Mouse (Mus musculus): ENCODE results near the gene Yif1a.
"Not testable (repeated sequence)": the region's sequence is repeated elsewhere in the genome, so short reads cannot be mapped to it uniquely, and the experiment has no call there.

Gene Yif1a

GRCm38 (mm10) chr19:5086533-5086932 is 1.8 kb upstream of the Yif1a start:
- not testable (repeated sequence) for DNase-seq

- peak; percentile 93 for DNase-seq
Observed at GRCm38 (mm10) chr19:5089324-5089723, 986 bp downstream of the Yif1a start.

DNA sequence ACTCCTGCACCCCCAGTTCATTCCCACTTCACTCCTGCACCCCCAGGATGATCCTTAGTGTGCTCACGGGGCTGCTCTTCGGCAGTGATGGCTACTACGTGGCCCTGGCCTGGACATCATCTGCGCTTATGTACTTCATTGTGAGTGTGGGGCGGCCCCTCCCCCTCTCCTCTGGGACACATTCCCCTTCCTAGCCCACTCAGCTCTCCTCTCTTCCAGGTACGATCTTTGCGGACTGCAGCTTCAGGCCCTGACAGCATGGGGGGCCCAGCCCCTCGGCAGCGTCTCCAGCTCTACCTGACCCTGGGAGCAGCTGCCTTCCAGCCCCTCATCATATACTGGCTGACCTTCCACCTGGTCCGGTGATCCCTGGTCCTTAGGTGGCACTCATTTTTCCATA is 3.7 kb downstream of the Yif1a start:
- peak; percentile 91 for DNase-seq

DNA sequence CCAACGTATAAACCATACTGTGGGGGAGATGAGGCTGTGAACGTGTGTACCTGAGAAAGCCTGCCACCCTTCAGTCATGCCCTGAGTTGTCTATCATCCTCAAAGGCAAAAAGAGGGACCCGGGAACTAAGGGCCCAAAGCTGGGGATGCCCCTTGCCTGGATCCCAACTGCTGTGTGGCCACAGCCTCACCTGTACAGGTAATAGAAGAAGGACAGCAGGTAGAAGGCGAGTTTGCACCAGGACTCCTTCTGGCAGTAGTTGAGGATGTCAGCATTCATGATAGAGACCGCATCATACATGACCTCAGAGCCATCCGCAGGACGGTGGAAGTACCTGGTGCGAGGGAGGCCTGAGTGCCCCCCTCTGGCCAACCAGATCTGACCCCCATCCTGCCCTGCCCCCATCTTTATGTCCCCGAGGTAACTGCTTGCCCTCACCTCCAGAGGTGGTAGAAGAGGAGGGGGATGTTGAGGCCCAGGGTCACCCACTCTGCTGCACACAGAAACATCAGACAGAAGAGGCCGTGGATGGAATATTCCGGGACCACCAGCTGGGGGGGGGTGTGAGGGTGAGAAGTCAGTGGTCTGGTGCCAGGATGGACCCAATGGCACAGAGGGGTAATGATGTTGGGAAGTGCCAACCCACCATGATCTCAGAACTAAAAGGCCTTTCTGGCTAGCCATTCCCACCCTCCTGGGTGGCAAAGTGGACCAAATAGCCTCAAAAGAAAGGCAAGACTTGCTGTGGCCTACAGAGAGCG is 5.3 kb downstream of the Yif1a start:
- peak; percentile 94 for DNase-seq

DNA sequence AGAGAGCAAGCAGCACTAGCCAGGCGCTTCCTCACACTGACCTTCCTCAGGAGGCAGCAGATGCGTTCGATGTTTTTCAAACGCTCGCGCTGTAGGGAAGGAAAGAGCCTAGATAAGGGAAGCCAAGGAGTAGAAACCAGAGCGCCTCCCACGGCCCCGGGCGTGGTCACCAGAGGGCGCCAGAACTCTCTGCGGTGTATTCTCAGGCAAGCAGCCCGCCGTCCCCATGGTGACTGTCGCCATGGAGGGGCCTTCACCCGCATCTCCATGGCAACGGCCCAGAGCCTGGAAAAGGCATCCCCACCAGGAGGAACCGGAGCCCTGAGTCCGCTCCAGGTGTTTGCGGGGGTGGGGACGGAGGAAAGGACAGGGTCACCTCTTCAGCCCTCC is 5.9 kb downstream of the Yif1a start:
- DNase-seq: peak; percentile 99

- DNase-seq: no peak
Observed at GRCm38 (mm10) chr19:5094746-5095417, 6.5 kb downstream of the Yif1a start.

- no peak for DNase-seq
Observed at GRCm38 (mm10) chr19:5095887-5096474, 7.6 kb downstream of the Yif1a start.

GRCm38 (mm10) chr19:5097521-5098362 is 9.4 kb downstream of the Yif1a start:
- no peak for DNase-seq

DNA sequence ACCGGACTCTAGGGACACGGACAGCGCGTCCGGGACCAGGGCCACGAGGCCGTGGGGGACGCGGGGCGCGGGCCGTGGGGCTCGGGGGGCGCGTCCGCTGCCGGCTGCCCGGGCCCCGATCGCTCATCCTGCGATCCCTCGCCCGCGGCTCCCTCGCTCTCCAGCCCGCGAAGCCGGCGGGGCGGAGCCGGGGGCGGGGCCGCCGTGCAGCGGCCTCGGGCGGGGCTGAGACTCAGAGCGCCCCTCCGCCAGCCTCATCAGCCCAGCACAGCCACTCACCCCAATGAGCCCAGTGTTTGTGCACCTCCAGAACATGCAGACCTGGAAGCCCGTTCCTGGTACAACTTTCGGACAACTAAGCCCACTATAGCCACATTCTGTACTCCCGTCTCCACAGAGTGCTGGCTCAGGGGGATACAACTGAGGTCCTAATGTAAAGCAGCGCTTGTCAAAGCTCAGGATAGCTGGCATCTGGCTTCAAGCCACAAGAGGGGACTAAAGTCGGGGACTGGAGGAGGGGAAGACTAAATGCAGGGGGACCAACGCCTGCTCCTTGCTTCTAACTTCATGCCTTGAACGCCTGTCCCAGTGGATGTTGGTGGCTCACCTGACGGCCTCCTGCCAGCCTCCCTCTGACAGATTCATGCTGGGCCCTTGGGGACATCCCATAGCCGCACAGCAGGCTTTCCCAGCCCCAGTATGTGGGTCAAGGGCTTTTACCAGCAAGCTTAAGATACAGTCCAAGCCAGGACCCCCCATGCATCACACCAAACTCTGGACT is 10.2 kb downstream of the Yif1a start, which contains the start of gene Cnih2:
Gene Cnih2, minus strand, starts transcription at position 159 of the 781 bp plus-strand sequence.
- DNase-seq: peak; percentile 95

- DNase-seq: no peak
Observed at GRCm38 (mm10) chr19:5106074-5106473, 17.7 kb downstream of the Yif1a start.

DNA sequence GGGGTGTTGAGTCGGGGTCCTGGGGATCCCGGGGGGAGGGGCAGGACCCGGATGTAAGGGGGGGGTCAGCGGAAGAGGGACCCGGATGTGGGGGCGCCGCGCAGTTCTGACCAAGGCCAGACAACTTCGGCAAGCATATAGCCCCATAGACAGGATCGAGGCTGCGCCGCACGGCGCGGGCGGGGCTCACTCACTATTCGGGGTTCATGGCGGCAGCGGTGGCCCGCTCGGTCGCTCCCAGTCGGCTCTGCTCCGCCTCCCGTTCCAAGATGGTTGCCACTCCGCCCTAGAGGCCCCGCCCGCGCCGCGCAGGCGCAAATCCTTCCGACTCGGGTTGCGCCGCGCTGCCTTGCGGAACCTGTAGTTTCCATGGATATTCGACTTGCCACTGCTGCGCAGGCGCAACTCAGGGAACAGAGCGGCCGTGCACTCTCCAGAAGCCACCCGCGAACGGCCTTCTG is 18.4 kb downstream of the Yif1a start, which contains the start of gene Rab1b:
Gene Rab1b, minus strand, starts transcription at position 342 of the 461 bp plus-strand sequence.
- DNase-seq: peak; percentile 100

DNA sequence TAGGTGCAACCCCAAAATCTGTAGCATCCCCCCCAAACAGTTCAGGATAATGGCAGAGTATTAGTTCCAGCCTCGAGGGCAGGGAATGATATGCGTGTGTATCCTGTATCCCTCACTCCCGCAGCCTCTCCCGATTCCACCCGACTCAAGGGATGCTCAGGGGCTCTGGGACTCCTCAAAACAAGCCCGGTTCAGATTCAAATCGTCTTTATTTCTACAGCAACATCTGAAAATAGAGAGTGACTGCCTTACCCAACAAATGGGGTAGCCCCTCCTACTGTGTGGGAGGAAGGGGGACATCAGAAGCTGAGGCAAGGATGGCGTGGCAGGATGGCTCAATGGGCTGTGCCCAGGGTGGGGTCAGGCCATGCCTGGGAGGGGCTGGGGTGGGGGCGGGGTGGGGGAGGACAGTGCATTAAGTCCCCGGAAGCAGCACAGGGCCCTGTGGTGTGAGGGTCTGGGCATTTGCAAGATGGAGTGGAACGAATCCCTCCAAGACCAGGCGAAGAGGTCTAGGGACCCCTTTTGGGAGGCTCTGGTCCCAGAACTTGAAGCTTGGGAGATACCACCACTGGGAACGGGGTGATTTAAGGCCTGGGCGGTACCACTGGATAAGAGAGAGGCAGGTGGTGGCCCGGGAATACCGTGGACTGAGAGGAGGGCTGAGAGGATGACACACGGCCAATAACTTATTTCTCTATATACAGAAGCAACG is 19.4 kb downstream of the Yif1a start:
- peak; percentile 96 for DNase-seq

DNA sequence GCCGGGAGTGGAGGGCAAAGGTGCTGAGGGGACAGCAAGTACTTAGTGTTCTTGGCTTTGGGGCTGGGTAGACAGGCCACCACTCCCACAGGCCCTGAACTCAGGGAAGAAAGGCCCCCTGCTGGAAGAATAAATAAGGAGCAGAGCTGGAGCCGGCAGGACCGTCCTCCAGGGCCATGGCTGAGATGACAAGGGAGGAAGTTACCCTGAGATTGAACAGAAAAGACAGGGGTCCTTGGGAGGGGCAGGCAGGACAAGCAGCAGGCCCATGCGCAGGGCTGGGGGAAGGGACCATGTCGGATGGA is 19.9 kb downstream of the Yif1a start:
- DNase-seq: no peak

- DNase-seq: no peak
Observed at GRCm38 (mm10) chr19:5108702-5109101, 20.4 kb downstream of the Yif1a start.

- peak; percentile 94 for DNase-seq
Observed at GRCm38 (mm10) chr19:5109659-5110453, 21.5 kb downstream of the Yif1a start.

- DNase-seq: no peak
Observed at GRCm38 (mm10) chr19:5113783-5114182, 25.4 kb downstream of the Yif1a start.

- DNase-seq: peak; percentile 99
Observed at GRCm38 (mm10) chr19:5117494-5118383, 29.4 kb downstream of the Yif1a start.

GRCm38 (mm10) chr19:5118384-5118698 is 30.0 kb downstream of the Yif1a start, which contains the start of gene Klc2:
Klc2 (minus strand) TSS chr19:5118560.
- DNase-seq: no peak

DNA sequence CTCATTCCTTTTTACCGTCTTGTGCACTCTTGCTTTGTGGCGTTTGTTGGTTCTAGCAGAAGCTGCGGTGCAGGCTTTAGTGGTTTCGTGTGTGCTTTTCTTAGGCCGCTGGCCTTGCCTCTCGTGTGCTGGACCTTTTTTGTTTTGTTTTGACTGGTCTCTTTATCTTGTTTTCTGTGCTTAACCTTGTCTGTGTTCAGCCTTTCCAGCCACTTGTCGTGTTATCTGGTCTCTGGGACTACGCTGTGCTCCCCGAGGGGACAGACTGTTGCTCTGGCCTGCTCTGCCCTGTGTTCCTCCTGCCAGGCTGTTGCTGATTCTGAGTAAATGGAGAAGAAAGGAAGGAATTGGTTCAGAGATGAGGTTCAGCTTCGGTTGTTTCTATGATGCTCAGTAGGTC is 34.2 kb downstream of the Yif1a start:
- DNase-seq: no peak

GRCm38 (mm10) chr19:5123241-5123640 is 34.9 kb downstream of the Yif1a start:
- DNase-seq: no peak

Measured in heart, adult 11 months (tissue).